Mouse (Mus musculus) limb, embryonic 12.5 days (tissue): ENCODE data around the gene Rab10. TPM values are rescaled to one million over a fixed set of nuclear protein-coding genes. Genes with fewer than 3 reads are reported as not detected.

ENCODE experiments used
- ATAC-seq: fragments of 200-750 bp; cut with Nextera tagmentation; 2 replicates; pipeline ENCODE4 v1.8.0; 2017; ENCODE audit warnings: low read depth, moderate TSS enrichment; ENCODE audit not compliant: insufficient number of reproducible peaks, insufficient read depth, low FRiP score, low TSS enrichment
- H3K27ac ChIP-seq: fragments of 300-500 bp; sonication (generic); 2 replicates; pipeline ENCODE4 v1.5.1; 2016; ENCODE audit warnings: mild to moderate bottlenecking, moderate library complexity
- H3K27me3 ChIP-seq: fragments of 300-500 bp; sonication (generic); 2 replicates; pipeline ENCODE4 v1.6.1; 2016; ENCODE audit warnings: mild to moderate bottlenecking, moderate library complexity
- H3K36me3 ChIP-seq: fragments of 300-500 bp; sonication (generic); 2 replicates; pipeline ENCODE4 v1.6.1; 2016; ENCODE audit warnings: mild to moderate bottlenecking, moderate library complexity
- H3K4me1 ChIP-seq: fragments of 300-500 bp; sonication (generic); replicated peaks from 2 replicates; pipeline ENCODE4 v1.6.1; 2016
- H3K4me2 ChIP-seq: fragments of 300-500 bp; sonication (generic); 2 replicates; pipeline ENCODE4 v1.6.1; 2016; ENCODE audit warnings: mild to moderate bottlenecking, moderate library complexity
- H3K4me3 ChIP-seq: fragments of 300-500 bp; sonication (generic); replicated peaks from 2 replicates; pipeline ENCODE4 v1.5.1; 2016; ENCODE audit warnings: mild to moderate bottlenecking
- H3K9ac ChIP-seq: fragments of 300-500 bp; sonication (generic); replicated peaks from 2 replicates; pipeline ENCODE4 v1.6.1; 2016; ENCODE audit warnings: mild to moderate bottlenecking, moderate library complexity
- H3K9me3 ChIP-seq: fragments of 300-500 bp; sonication (generic); 2 replicates; pipeline ENCODE4 v1.6.1; 2016; ENCODE audit warnings: mild to moderate bottlenecking, moderate library complexity
- WGBS: fragments of 180-500 bp; shearing (Covaris S2); methylation state at CpG from one replicate; pipeline ENCODE4 v1.1.7; 2016; 5-methylcytosine and 5-hydroxymethylcytosine counted together
- polyA plus RNA-seq: library from polyadenylated mRNA; unstranded; fragments of >200 nt; fragmentation: Nextera tagmentation; extraction: Ambion mirVana; gene quantifications from 2 replicates; pipeline ENCODE4 v1.2.1, GENCODE M21; 2016

The Rab10 gene
- polyA plus RNA-seq, 1 experiment from 2014 or later, result 95.7 TPM

DNA sequence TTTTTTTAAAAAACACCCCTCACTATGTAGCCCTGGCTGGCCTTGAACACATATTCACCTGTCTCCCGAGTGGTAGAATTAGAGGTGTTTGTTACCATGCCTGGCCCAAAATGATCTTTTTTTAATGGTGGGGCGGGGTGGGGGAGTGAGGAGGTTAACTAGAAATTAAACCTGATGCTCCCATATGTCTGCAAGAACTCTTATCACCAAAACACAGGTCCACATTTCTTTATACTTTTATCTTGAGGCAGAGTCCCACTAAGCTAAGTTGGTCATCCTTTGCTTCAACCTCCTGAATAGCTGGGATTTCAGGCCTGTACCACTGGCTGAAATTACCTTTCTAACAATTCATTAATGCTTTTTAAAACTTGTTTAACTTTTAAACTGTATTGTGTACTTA is 13.7 kb downstream of the Rab10 start:
- Histone ChIP-seq H3K9ac (no peak overlapping the region), H3K9me3 (no peaks in the 10 kb centered on the region), H3K27me3 (no peaks in the 10 kb centered on the region), H3K4me1 (no peaks in the 10 kb centered on the region), H3K4me3 (no peak overlapping the region), H3K27ac (no peak overlapping the region), H3K36me3 (peaks cover 9% of the 10 kb centered on the region), H3K4me2 (no peak overlapping the region)
- WGBS, result 85% methylated on average over 2 of the region's 2 CpGs
- no peak for ATAC-seq

DNA sequence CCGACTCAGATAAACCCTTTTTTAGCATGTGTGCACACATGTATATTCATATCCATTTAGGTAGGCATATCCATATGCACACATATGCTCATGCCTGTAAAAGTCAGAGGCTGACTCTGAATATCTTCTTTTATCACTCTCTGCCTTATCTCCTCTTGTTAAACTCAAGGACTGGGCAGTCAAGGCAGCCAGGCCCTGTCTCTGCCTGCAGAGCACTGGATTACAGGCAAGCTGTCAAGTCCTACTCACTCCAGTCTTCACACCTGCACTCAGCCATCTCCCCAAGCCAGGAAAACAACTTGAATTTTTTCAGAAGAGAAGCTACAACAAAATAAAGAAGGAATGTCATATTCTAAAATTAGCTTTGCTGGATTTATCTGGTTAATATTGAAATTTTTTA is 17.9 kb downstream of the Rab10 start:
- H3K4me2 ChIP-seq, result no peak overlapping the region
- ATAC-seq, result no peak
- 94% methylated on average over 1 of the region's 1 CpGs for WGBS
- no peak overlapping the region for H3K27ac ChIP-seq
- H3K4me1 ChIP-seq, result no peaks in the 10 kb centered on the region
- no peaks in the 10 kb centered on the region for H3K27me3 ChIP-seq
- no peak overlapping the region for H3K9ac ChIP-seq
- no peak overlapping the region for H3K4me3 ChIP-seq
- H3K9me3 ChIP-seq, result no peaks in the 10 kb centered on the region
- H3K36me3 ChIP-seq, result peaks cover 17% of the 10 kb centered on the region

DNA sequence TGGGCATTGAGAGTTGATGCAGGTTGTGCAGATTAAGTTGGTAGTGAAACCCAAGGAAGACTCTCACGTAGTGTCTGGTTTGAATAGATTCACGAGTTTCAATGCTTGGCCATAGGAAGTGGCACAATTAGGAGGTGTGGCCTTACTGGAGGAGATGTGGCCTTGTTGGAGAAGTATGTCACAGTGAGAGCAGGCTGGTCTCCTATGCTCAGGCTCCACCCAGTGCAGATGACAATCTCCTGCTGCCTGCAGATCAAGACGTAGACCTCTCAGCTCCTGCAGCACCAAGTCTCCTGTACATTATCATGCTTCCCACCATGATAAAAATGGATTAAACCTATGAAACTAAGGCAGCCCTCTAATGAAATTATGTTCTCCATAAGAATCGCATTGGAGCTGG is 18.7 kb downstream of the Rab10 start:
- H3K4me3 ChIP-seq, result no peak overlapping the region
- no peaks in the 10 kb centered on the region for H3K27me3 ChIP-seq
- no peak overlapping the region for H3K27ac ChIP-seq
- no peak for ATAC-seq
- 93% methylated on average over 4 of the region's 4 CpGs for WGBS
- H3K4me2 ChIP-seq, result no peak overlapping the region
- peaks cover 17% of the 10 kb centered on the region for H3K36me3 ChIP-seq
- H3K9me3 ChIP-seq, result no peaks in the 10 kb centered on the region
- no peaks in the 10 kb centered on the region for H3K4me1 ChIP-seq
- no peak overlapping the region for H3K9ac ChIP-seq

DNA sequence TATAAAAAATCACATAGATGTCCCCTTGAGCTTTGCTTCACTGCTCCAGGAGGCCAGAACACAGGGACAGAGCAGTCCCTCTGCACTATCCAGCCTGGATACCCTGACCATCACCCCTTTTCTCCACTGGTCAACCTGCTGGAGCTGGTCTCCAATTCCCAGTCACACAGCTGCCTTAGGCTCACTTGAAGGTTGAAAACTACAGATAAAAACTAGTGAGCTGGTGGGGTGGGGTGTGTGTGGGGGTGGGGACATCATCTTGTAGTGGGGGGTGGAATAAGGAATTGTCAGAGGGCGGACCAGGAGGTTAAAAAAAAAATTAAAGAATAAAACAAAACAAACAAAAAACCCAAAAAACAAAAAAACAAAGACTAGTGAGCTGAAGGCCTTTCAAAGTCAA is 21.3 kb downstream of the Rab10 start:
- Histone ChIP-seq H3K4me2 (no peak overlapping the region), H3K36me3 (peaks cover 17% of the 10 kb centered on the region), H3K27ac (no peak overlapping the region), H3K9me3 (no peaks in the 10 kb centered on the region), H3K4me1 (no peaks in the 10 kb centered on the region), H3K9ac (no peak overlapping the region), H3K27me3 (no peaks in the 10 kb centered on the region), H3K4me3 (no peak overlapping the region)
- WGBS, result 94% methylated on average over 1 of the region's 1 CpGs
- no peak for ATAC-seq

DNA sequence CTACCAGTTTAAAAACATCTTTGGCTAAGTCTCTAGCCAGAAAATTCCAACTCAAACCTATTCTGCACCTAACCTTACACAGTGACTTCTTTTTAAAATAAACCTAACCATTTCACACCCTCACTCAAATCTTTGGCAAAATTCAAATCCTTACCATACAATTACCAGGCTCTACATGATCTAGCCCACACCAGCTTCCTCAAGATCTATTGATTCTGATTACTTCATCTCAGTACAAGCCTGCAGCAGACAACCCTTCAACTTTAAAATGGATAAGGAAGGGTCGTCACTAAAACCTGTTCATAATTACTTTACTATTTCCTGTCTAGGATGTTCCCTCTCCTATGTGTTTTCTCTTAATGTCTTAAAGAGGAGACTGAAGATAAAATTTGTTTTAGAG is 23.9 kb downstream of the Rab10 start:
- Histone ChIP-seq H3K27ac (no peak overlapping the region), H3K9me3 (no peaks in the 10 kb centered on the region), H3K9ac (no peak overlapping the region), H3K4me1 (no peaks in the 10 kb centered on the region), H3K36me3 (peaks cover 10% of the 10 kb centered on the region), H3K27me3 (no peaks in the 10 kb centered on the region), H3K4me3 (no peak overlapping the region), H3K4me2 (no peak overlapping the region)
- WGBS, result 52% methylated on average over 1 of the region's 1 CpGs
- ATAC-seq, result no peak

DNA sequence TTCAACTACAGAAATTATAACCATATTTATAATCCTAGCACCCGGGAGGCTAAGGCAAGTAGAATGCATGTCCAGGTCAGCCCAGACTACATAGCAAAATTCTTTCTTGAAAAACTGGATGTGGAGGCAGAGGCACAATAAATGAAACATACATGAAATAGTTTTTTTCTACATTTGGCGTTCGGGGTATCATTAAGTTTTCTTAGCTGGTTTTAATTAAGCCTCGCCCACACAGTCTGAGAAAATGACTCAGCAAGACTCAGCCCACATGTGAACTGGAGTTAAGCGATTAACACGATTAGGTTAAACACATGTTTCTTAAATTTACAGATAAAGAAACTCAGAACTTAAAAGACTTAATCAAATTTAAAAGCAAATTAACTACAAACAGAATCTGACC is 24.4 kb downstream of the Rab10 start:
- Histone ChIP-seq H3K27ac (no peak overlapping the region), H3K4me1 (no peaks in the 10 kb centered on the region), H3K27me3 (no peaks in the 10 kb centered on the region), H3K9ac (no peak overlapping the region), H3K36me3 (peaks cover 6% of the 10 kb centered on the region; the same call in 1 of the 2 replicates), H3K4me3 (no peak overlapping the region), H3K9me3 (no peaks in the 10 kb centered on the region), H3K4me2 (no peak overlapping the region)
- 51% methylated on average over 6 of the region's 6 CpGs for WGBS
- ATAC-seq, result no peak

DNA sequence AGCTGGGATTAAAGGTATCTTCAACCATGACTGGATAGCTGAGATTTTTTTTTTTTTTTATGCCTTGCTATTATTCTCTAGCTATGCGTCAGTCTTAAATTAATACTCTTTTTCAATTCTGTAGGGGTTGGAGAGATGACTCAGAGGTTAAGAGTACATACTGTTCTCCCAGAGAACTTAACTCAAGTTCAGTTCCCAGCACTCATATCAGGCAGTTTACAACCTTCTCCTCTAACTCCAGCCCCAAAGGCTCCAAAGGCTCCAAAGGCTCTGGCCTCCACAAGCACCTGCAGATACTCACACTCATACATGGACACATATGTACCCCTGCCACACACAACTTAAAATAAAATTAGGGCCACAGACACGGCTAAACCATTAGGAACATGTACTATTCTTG is 25.3 kb downstream of the Rab10 start:
- no peak overlapping the region for H3K27ac ChIP-seq
- no peaks in the 10 kb centered on the region for H3K27me3 ChIP-seq
- no peak for ATAC-seq
- no peak overlapping the region for H3K4me3 ChIP-seq
- no peaks in the 10 kb centered on the region for H3K9me3 ChIP-seq
- H3K9ac ChIP-seq, result no peak overlapping the region
- no peak overlapping the region for H3K4me2 ChIP-seq
- peaks cover 6% of the 10 kb centered on the region; the same call in 1 of the 2 replicates for H3K36me3 ChIP-seq
- no peaks in the 10 kb centered on the region for H3K4me1 ChIP-seq
- WGBS, result 91% methylated on average over 2 of the region's 2 CpGs

DNA sequence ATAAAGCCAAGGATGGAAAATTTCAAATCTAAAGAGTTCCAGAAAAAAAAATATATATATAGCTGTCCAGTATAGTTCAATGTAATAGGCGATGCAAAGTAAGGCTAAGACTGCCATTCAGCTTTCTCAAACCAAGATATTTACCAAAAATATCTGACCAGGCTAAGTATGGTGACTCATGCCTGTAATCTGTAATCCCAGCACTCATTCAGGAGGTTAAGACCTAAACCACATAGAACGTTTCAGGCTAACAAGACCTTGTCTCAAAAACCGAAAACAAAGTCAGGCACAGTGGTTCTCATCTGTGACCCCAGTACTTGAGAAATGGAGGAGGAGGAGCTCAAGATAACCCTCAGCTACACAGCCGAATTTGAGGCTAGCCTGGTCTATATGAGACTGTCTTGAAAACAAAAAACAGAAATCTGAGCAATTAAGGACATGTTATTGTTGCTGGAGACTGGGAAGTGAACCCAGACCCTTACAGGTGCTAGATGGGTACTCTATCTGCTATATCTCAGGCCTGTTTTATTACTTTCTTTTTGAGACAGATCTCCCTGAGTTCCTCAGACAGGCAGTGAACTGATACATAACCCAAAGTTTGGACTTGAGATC is 25.8 kb downstream of the Rab10 start:
- Histone ChIP-seq H3K4me2 (no peak overlapping the region), H3K9ac (no peak overlapping the region), H3K4me1 (no peaks in the 10 kb centered on the region), H3K27me3 (no peaks in the 10 kb centered on the region), H3K27ac (no peak overlapping the region), H3K9me3 (no peaks in the 10 kb centered on the region), H3K4me3 (no peak overlapping the region), H3K36me3 (peaks cover 6% of the 10 kb centered on the region; the same call in 1 of the 2 replicates)
- ATAC-seq, result no peak
- 89% methylated on average over 4 of the region's 4 CpGs for whole genome bisulfite sequencing

DNA sequence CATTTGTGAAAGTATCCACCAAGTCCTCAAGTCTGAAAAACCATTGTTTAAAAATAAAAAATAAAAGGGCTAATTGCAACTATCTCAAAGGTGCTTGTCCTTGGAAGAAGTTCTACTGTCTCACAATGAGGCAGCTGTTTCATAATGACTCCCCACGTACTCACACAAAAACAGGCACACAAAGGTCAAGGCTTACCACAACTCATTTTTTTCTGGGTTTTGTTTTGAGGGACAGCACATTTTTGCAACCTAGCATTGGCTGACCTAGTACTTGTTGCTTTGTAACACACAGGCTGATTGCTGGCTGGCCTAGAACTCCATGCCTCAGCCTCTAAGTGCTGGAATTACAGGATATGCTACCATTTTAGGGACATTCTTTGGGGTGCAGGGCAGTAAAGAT is 26.8 kb downstream of the Rab10 start:
- H3K9me3 ChIP-seq, result no peaks in the 10 kb centered on the region
- peaks cover 1% of the 10 kb centered on the region; the same call in 1 of the 2 replicates for H3K36me3 ChIP-seq
- H3K4me2 ChIP-seq, result no peak overlapping the region
- no peak overlapping the region for H3K27ac ChIP-seq
- WGBS, result 80% methylated on average over 1 of the region's 1 CpGs
- ATAC-seq, result no peak
- no peaks in the 10 kb centered on the region for H3K4me1 ChIP-seq
- H3K9ac ChIP-seq, result no peak overlapping the region
- no peaks in the 10 kb centered on the region for H3K27me3 ChIP-seq
- H3K4me3 ChIP-seq, result no peak overlapping the region

DNA sequence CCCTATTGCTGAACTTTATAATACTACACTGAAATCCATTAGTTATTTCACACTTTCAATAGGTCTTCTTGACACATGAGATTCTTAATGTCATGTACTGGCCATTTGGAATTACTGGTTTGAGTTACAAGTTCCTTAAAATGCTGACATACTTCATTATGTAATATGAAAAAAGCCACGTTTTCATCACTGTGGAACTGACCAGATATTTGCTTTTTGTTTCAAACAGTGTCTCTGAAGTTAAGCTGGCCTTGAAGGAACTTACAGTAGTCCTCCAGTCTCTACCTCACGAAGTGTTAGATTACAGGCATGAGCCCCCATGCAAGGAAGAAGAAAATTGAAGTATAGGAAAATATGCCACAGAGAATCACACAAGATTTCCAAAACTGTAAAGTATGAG is 27.2 kb downstream of the Rab10 start:
- Histone ChIP-seq H3K9me3 (no peaks in the 10 kb centered on the region), H3K27ac (no peak overlapping the region), H3K9ac (no peak overlapping the region), H3K4me2 (no peak overlapping the region), H3K36me3 (no peaks in the 10 kb centered on the region), H3K27me3 (no peaks in the 10 kb centered on the region), H3K4me1 (no peaks in the 10 kb centered on the region), H3K4me3 (no peak overlapping the region)
- no peak for ATAC-seq
- 97% methylated on average over 2 of the region's 2 CpGs for WGBS

DNA sequence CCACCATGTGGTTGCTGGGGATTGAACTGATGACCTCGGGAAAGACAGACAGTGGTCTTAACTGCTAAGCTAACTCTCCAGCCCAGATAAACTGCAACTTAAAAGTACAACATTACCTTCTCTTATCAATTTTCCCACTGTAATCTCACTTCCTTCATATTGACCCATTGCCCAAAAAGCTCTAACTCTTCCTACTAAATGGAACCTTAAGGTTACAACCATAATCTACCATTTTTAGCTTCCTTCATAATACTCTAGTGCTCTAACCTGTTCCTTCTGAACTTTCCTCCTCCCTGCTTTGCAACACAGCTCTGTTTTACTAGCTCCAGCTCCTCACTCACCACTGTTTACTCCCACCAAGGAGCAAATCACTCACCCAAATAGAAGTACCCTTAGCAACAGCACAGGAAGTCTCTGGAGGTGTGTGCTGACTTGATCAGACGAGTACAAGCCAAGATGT is 30.9 kb downstream of the Rab10 start:
- Histone ChIP-seq H3K27me3 (no peaks in the 10 kb centered on the region), H3K36me3 (no peaks in the 10 kb centered on the region), H3K4me3 (no peak overlapping the region), H3K4me1 (no peaks in the 10 kb centered on the region), H3K27ac (no peak overlapping the region), H3K9ac (no peak overlapping the region), H3K9me3 (no peaks in the 10 kb centered on the region), H3K4me2 (no peak overlapping the region)
- WGBS, result 76% methylated on average over 2 of the region's 2 CpGs
- no peak for ATAC-seq

DNA sequence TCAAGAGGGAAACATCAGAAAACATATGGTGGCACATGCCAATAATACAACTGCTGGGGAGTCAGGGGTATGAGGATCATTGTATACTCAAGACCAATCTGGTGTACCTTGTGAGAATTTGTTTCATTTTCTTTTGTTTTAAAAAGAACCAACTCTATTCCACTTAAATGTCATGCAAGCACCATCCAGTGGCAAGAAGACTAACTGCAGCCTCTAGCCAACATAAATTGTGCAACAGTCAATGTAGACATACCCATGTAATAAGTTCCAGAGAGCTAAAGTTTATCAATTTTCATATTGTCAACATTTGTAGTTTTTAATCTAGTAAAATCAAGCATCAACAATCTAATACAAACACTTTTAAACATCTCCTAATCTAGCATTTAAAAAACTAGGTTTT is 39.0 kb downstream of the Rab10 start:
- Histone ChIP-seq H3K9me3 (no peaks in the 10 kb centered on the region), H3K9ac (no peak overlapping the region), H3K4me1 (no peaks in the 10 kb centered on the region), H3K27me3 (no peaks in the 10 kb centered on the region), H3K36me3 (no peaks in the 10 kb centered on the region; the same call in 1 of the 2 replicates), H3K27ac (no peak overlapping the region), H3K4me3 (no peak overlapping the region), H3K4me2 (no peak overlapping the region)
- no peak for ATAC-seq
